Mouse (Mus musculus) Patski (cell line): ENCODE measurements around the gene Fam19a2. TPM values are rescaled to one million over a fixed set of nuclear protein-coding genes. Genes with fewer than 3 reads are reported as not detected.
A peak's percentile ranks its signal among the peaks of the same experiment; 100 is the strongest.

Experiments
- ATAC-seq: fragments of 100-300 bp; one replicate; pipeline ENCODE4 v1.8.0; 2021
- CTCF ChIA-PET: fragments of 350-600 bp; sonication (Branson Sonifier 250); formaldehyde crosslinking; loops from one replicate; lab custom pipeline; 2022; ENCODE audit warnings: inconsistent platforms; lab: Charles Lee
- POLR2A ChIA-PET: fragments of 350-600 bp; sonication (Branson Sonifier 250); formaldehyde crosslinking; loops from one replicate; lab custom pipeline; 2022; ENCODE audit warnings: antibody characterized with exemption, inconsistent platforms; lab: Charles Lee
- DNase-seq: peaks from one replicate; pipeline ENCODE4 v3.0.0-alpha.2; 2011; ENCODE audit warnings: low read depth, low spot score
- H3K27me3 ChIP-seq: fragments of 371-371 bp; one replicate; pipeline ENCODE4 v1.5.1; 2021
- CTCF ChIP-seq: fragments of 100-300 bp; IDR thresholded peaks from one replicate; pipeline ENCODE4 v1.5.1; 2021
- in situ Hi-C: fragments of 300-500 bp; cut with MboI; formaldehyde crosslinking; loops from 3 replicates; pipeline ENCODE4 v1.11.1; 2018; ENCODE audit warnings: low pct_unique_long_range_greater_than_20kb, mixed read lengths
- polyA plus RNA-seq: library from polyadenylated mRNA; unstranded; gene quantifications from one replicate; pipeline ENCODE4 v1.2.3, GENCODE M21; 2021

Fam19a2 gene
- polyA plus RNA-seq, 1 experiment from 2014 or later, result 0.36 TPM

- CTCF ChIA-PET, result no interaction called here
- DNase-seq (no peak), ATAC-seq (no peak)
- in situ Hi-C loops, result no loop called here
- no peak for TF ChIP-seq CTCF
- H3K27me3 ChIP-seq, result no peaks in the 10 kb centered on the region
- POLR2A ChIA-PET, result no interaction called here
These were observed 306.9 kb downstream of the Fam19a2 start for GRCm38 (mm10) chr10:123570616-123571188.

- POLR2A ChIA-PET, result no interaction called here
- CTCF ChIA-PET, result interaction anchor here (0.9 kb wide), 1 partner anchor 15 kb away, joined by 3 read pairs; no protein-coding TSS in a partner anchor
- ATAC-seq (peak; percentile 11), DNase-seq (no peak)
- no peak for TF ChIP-seq CTCF
- in situ Hi-C loops, result no loop called here
- H3K27me3 ChIP-seq, result no peaks in the 10 kb centered on the region
These were observed 308.7 kb downstream of the Fam19a2 start for GRCm38 (mm10) chr10:123572342-123573070.

- no peak for TF ChIP-seq CTCF
- in situ Hi-C loops, result no loop called here
- ATAC-seq, result no peak
- no peak for DNase-seq
- H3K27me3 ChIP-seq, result no peaks in the 10 kb centered on the region
- CTCF ChIA-PET, result no interaction called here
- POLR2A ChIA-PET, result no interaction called here
These were observed 314.0 kb downstream of the Fam19a2 start for GRCm38 (mm10) chr10:123577823-123578222.

- in situ Hi-C loops, result no loop called here
- CTCF ChIA-PET, result no interaction called here
- ATAC-seq (no peak), DNase-seq (no peak)
- POLR2A ChIA-PET, result no interaction called here
- no peaks in the 10 kb centered on the region for H3K27me3 ChIP-seq
- TF ChIP-seq CTCF, result no peak
These were observed 315.2 kb downstream of the Fam19a2 start for GRCm38 (mm10) chr10:123579012-123579411.

GRCm38 (mm10) chr10:123595043-123595442 is 331.2 kb downstream of the Fam19a2 start:
- no peaks in the 10 kb centered on the region for H3K27me3 ChIP-seq
- ChIA-PET POLR2A (no interaction called here), CTCF (no interaction called here)
- DNase-seq (no peak), ATAC-seq (peak; percentile 90)
- in situ Hi-C loops, result no loop called here
- TF ChIP-seq CTCF, result no peak

GRCm38 (mm10) chr10:123597059-123597458 is 333.3 kb downstream of the Fam19a2 start:
- DNase-seq, result no peak
- in situ Hi-C loops, result no loop called here
- ChIA-PET CTCF (no interaction called here), POLR2A (no interaction called here)
- no peaks in the 10 kb centered on the region for H3K27me3 ChIP-seq
- no peak for ATAC-seq
- TF ChIP-seq CTCF, result no peak

- no peak for ATAC-seq
- in situ Hi-C loops, result no loop called here
- H3K27me3 ChIP-seq, result no peaks in the 10 kb centered on the region
- ChIA-PET CTCF (no interaction called here), POLR2A (no interaction called here)
- DNase-seq, result no peak
- TF ChIP-seq CTCF, result no peak
These were observed 341.9 kb downstream of the Fam19a2 start for GRCm38 (mm10) chr10:123605671-123606070.

- no peak for TF ChIP-seq CTCF
- in situ Hi-C loops, result no loop called here
- no peaks in the 10 kb centered on the region for H3K27me3 ChIP-seq
- ATAC-seq (no peak), DNase-seq (no peak)
- ChIA-PET POLR2A (no interaction called here), CTCF (no interaction called here)
These were observed 362.9 kb downstream of the Fam19a2 start for GRCm38 (mm10) chr10:123626691-123627090.

- ATAC-seq (no peak), DNase-seq (no peak)
- in situ Hi-C loops, result no loop called here
- ChIA-PET CTCF (no interaction called here), POLR2A (no interaction called here)
- no peak for TF ChIP-seq CTCF
- no peaks in the 10 kb centered on the region for H3K27me3 ChIP-seq
These were observed 365.5 kb downstream of the Fam19a2 start for GRCm38 (mm10) chr10:123629248-123629744.

- ATAC-seq, result no peak
- no peaks in the 10 kb centered on the region for H3K27me3 ChIP-seq
- POLR2A ChIA-PET, result no interaction called here
- no peak for DNase-seq
- CTCF ChIA-PET, result no interaction called here
- in situ Hi-C loops, result no loop called here
- TF ChIP-seq CTCF, result no peak
These were observed 368.2 kb downstream of the Fam19a2 start for GRCm38 (mm10) chr10:123632029-123632428.

- DNase-seq (no peak), ATAC-seq (no peak)
- CTCF ChIA-PET, result no interaction called here
- in situ Hi-C loops, result no loop called here
- POLR2A ChIA-PET, result no interaction called here
- H3K27me3 ChIP-seq, result no peaks in the 10 kb centered on the region
- TF ChIP-seq CTCF, result no peak
These were observed 372.9 kb downstream of the Fam19a2 start for GRCm38 (mm10) chr10:123636655-123637054.
